17 mouse cellular contexts compared by ENCODE assay signal in genomic region chr6:52594752-52595151, GRCm38 (mm10). TPM values are rescaled to one million over a fixed set of nuclear protein-coding genes. Genes with fewer than 3 reads are reported as not detected.
DNase-seq lines count a peak whose midpoint lies in the region; TF ChIP-seq lines count a peak whose summit lies in the region.
"Had no signal": no experiment of that assay in that cellular context is flagged by ENCODE, and none has a peak within 500 bp of the region (broad histone marks: within the 10 kb centered on the region; RNA-seq: fewer than 3 reads in every experiment).

No protein-coding gene starts in this region.

- no peaks in the 10 kb centered on the region for H3K36me3 ChIP-seq in myocyte (ENCODE audit: control insufficient read depth, insufficient read depth)
- H3K36me3 ChIP-seq: embryonic facial prominence, embryonic 10.5 days; forebrain, embryonic 15.5 days; heart, embryonic 13.5 days; hindbrain, embryonic 10.5 days; hindbrain, embryonic 15.5 days had no signal

- H3K4me2 ChIP-seq in myocyte (ENCODE audit: low read depth) = no peak overlapping the region
- H3K4me2 ChIP-seq: forebrain, embryonic 15.5 days; heart, embryonic 13.5 days; hindbrain, embryonic 15.5 days had no signal

- no peaks in the 10 kb centered on the region for H3K79me2 ChIP-seq in myocyte (ENCODE audit: control insufficient read depth, insufficient read depth)

- peak; percentile 25 for DNase-seq in adrenal gland, adult 2 months
- no peak for DNase-seq in adrenal gland, adult 18-20 months (ENCODE audit: low spot score in 2 of 2)
- DNase-seq in 416B (ENCODE audit: low read depth) (peak; percentile 62), MN1 (ENCODE audit: low spot score) (peak; percentile 20)
- DNase-seq in left cerebral cortex, adult 18-20 months (ENCODE audit: low spot score in 2 of 2) = no peak
- no peak for DNase-seq in layer of hippocampus, adult 8-10 months (ENCODE audit: low spot score in 2 of 2)
- DNase-seq: adrenal gland, postnatal 25 days; cerebellum, adult 2 months; cerebellum, postnatal 10 days; gastrocnemius, postnatal 36 days; heart, adult 11 months had no signal

- no peak overlapping the region for H3ac ChIP-seq in myocyte (ENCODE audit: control insufficient read depth, insufficient read length)

- no peaks in the 10 kb centered on the region for H3K27me3 ChIP-seq in myocyte (ENCODE audit: control insufficient read depth, insufficient read depth, insufficient read length)
- H3K27me3 ChIP-seq: forebrain, embryonic 15.5 days; heart, embryonic 13.5 days; hindbrain, embryonic 15.5 days had no signal

- H3K4me3 ChIP-seq in myocyte = no peak overlapping the region
- H3K4me3 ChIP-seq: embryonic facial prominence, embryonic 10.5 days; forebrain, embryonic 15.5 days; heart, embryonic 13.5 days; hindbrain, embryonic 10.5 days; hindbrain, embryonic 15.5 days had no signal

- no peak for TF ChIP-seq POLR2A in myocyte (IDR thresholded peaks at IDR 0.05; ENCODE audit: insufficient read length, low read depth)

TF ChIP-seq in myocyte, 11 proteins besides CTCF, POLR2A, EP300 and RAD21:
- no peak for TF ChIP-seq TCF12 (IDR thresholded peaks at IDR 0.05; ENCODE audit: insufficient read depth, poor library complexity, severe bottlenecking)
- peak; percentile 63 for TF ChIP-seq USF1 (IDR thresholded peaks at IDR 0.05; ENCODE audit: low read depth)
TF ChIP-seq in myocyte: peak in this region for 1.

RNA-seq across cellular contexts. Expression of gene Hibadh, which starts 45.4 kb away (rescaled TPM):
- 100 to 1,000 TPM; 181 to 188 TPM for total RNA-seq in adrenal gland, adult 2 months (2021)
- polyA plus RNA-seq in adrenal gland, adult 2 months (2012; rRNA removed) = 45.4 and 49.8 TPM in 2 replicates
- total RNA-seq in adrenal gland, adult 18-20 months (2021) = 100 to 1,000 TPM; 181 to 189 TPM
- 37.0 TPM for polyA plus RNA-seq in myocyte (2012; fragmentation: generic; extraction: Trizol)
- total RNA-seq in left cerebral cortex, adult 18-20 months (2021) = 10 to 100 TPM; 47.0 to 48.1 TPM
- 10 to 100 TPM; 45.1 to 54.3 (median 49.6) TPM for total RNA-seq in layer of hippocampus, adult 8-10 months (2022)

Comparison
In these comparisons a context has a peak if more than half of its experiments do, and no peak if none do; other contexts are left out.
1. DNase-seq: peak in adrenal gland, adult 2 months (single experiment), 416B (single experiment) and MN1 (single experiment); none in adrenal gland, adult 18-20 months (0 of 2), left cerebral cortex, adult 18-20 months (0 of 2) and layer of hippocampus, adult 8-10 months (0 of 2).